Mouse (Mus musculus) 3T3-L1 (cell line): ENCODE data around the gene Pla2g10.
"Not testable (repeated sequence)": the region's sequence is repeated elsewhere in the genome, so short reads cannot be mapped to it uniquely, and the experiment has no call there.

ENCODE experiments used
- DNase-seq: peaks from one replicate; pipeline ENCODE4 v3.0.0-alpha.2; 2015; ENCODE audit warnings: low read depth, low spot score

The Pla2g10 gene

GRCm38 (mm10) chr16:13730285-13731255 lies at the start of gene Pla2g10:
Gene Pla2g10 (minus strand): TSS chr16:13730983.
- DNase-seq: no peak

- DNase-seq: not testable (repeated sequence)
These were observed 43.9 kb upstream of the Pla2g10 start for GRCm38 (mm10) chr16:13774651-13775050.

GRCm38 (mm10) chr16:13774011-13774410 lies 43.2 kb upstream of the Pla2g10 start:
- DNase-seq: peak; percentile 70

GRCm38 (mm10) chr16:13772051-13772450 lies 41.3 kb upstream of the Pla2g10 start:
- peak; percentile 66 for DNase-seq

GRCm38 (mm10) chr16:13771603-13772002 lies 40.8 kb upstream of the Pla2g10 start:
- not testable (repeated sequence) for DNase-seq

- DNase-seq: peak; percentile 66
These were observed 35.6 kb upstream of the Pla2g10 start for GRCm38 (mm10) chr16:13766367-13766766.

- DNase-seq: no peak
These were observed 33.7 kb upstream of the Pla2g10 start for GRCm38 (mm10) chr16:13764519-13764918.

GRCm38 (mm10) chr16:13762807-13763206 lies 32.0 kb upstream of the Pla2g10 start:
- DNase-seq: not testable (repeated sequence)

- no peak for DNase-seq
These were observed 27.0 kb upstream of the Pla2g10 start for GRCm38 (mm10) chr16:13757823-13758222.

GRCm38 (mm10) chr16:13754400-13755190 lies 23.8 kb upstream of the Pla2g10 start:
- DNase-seq: no peak

- DNase-seq: no peak
These were observed 23.2 kb upstream of the Pla2g10 start for GRCm38 (mm10) chr16:13753986-13754385.

GRCm38 (mm10) chr16:13750626-13751025 lies 19.8 kb upstream of the Pla2g10 start:
- no peak for DNase-seq

- DNase-seq: no peak
These were observed 19.2 kb upstream of the Pla2g10 start for GRCm38 (mm10) chr16:13749981-13750380.

GRCm38 (mm10) chr16:13749306-13749705 lies 18.5 kb upstream of the Pla2g10 start:
- no peak for DNase-seq

- DNase-seq: not testable (repeated sequence)
These were observed 18.0 kb upstream of the Pla2g10 start for GRCm38 (mm10) chr16:13748813-13749212.

GRCm38 (mm10) chr16:13748124-13748523 lies 17.3 kb upstream of the Pla2g10 start:
- DNase-seq: no peak

GRCm38 (mm10) chr16:13747708-13748107 lies 16.9 kb upstream of the Pla2g10 start:
- DNase-seq: no peak

- DNase-seq: no peak
These were observed 10.1 kb upstream of the Pla2g10 start for GRCm38 (mm10) chr16:13740844-13741243.

GRCm38 (mm10) chr16:13739044-13739443 lies 8.3 kb upstream of the Pla2g10 start:
- not testable (repeated sequence) for DNase-seq

GRCm38 (mm10) chr16:13735977-13736376 lies 5.2 kb upstream of the Pla2g10 start:
- no peak for DNase-seq

- DNase-seq: peak; percentile 86
These were observed 2.8 kb upstream of the Pla2g10 start for GRCm38 (mm10) chr16:13733518-13734137.

GRCm38 (mm10) chr16:13732786-13733185 lies 2.0 kb upstream of the Pla2g10 start:
- DNase-seq: no peak
